Mouse (Mus musculus) mesoderm, embryonic 11.5 days (tissue): Measurements from ENCODE around the gene Ssbp2.

ENCODE experiments used
- DNase-seq: peaks from one replicate; pipeline ENCODE4 v3.0.0-alpha.2; 2012; ENCODE audit warnings: low read depth, low spot score

The Ssbp2 gene

DNA sequence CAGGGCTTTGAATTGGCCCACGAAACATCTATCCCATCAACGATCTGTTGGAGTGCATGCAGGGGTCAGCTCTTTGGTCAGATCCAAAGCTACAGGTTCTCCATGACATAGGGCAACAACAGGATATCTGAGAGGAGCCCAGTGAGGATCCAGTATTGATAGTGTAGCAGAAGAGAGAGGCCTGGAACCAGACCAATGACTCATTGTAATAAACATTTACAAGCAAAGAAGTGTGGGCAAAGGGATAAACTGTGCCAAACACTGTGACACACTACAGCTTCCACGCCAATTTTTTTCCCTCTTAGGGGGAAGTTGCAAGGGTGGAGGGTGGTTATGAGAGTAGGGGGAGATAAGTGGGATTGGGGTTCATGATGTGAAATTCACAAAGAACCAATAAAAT, 264.1 kb downstream of the Ssbp2 start:
- DNase-seq: no peak

DNA sequence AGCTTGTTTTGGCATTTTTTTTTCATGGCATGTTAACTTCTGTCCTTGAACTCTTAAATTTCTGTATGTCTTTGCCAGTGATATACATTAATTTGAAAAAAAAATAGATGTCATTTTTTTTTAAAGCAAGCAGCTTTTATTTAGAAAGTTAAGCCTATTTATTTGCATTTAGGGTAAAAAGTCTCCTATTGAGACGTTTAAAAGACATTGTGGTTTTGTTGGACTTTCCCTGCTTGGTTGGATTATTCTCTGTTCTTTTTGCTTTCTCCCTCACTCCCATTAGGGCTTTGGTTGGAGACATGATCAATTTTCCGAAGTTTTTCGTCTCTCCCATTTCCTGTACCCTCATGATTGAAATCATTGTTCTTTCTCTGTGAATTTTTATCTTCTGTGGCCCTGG, 265.0 kb downstream of the Ssbp2 start:
- no peak for DNase-seq

DNA sequence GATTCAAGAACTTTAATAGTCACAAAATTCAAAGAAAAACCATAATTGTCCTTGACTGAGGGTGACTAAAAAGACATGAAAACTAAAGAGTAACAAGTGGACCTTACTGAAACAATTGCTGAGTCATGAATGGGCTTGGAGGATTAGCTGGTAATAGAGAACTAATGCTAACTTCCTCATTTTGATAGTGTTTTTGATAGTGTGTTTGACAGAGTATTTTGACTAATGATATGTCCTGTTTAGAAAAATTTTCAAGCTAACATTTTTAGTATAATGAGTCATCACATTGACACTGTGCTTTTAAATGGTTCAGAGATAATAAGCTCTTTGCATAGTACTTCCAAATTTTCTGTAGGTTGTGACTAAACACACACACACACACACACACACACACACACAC, 267.8 kb downstream of the Ssbp2 start:
- DNase-seq: no peak

DNA sequence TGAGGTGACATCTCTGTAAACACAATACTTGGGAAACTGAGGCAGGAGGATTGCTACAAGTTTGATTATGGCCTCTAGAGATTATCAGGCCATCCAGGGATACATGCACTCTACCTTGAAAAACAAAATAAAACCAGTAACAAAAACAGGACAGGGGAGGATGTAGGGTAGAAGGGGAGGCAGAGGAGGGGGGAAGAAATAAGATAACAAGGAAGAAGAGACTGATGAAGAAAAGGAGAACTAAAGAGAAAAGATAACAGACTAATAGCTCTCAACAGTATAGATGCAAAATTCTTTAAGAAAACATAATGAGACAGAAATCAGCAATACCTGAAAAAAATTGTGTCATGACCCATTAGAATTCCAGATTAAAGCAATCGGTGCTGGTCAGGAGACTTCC, 277.1 kb downstream of the Ssbp2 start:
- no peak for DNase-seq

DNA sequence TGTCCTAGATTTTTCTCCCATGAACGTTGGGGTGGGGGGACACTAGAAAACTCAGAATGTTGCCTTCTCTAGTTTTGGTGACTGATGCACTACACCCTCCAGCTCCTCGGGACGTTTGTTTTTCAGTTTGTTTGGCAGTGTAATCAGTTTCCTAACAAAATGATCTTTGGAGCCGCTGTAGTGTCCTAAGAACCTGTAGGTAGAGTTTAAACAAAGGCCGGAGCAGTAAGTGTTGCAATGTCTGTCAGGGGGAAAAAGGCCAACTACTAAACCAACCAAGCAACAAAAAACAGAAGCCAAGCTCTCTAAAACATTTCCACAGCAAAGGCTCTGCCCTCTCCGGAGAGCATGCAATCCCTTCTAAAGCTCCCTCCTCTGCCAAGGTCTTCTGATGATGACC, 280.8 kb downstream of the Ssbp2 start:
- no peak for DNase-seq

DNA sequence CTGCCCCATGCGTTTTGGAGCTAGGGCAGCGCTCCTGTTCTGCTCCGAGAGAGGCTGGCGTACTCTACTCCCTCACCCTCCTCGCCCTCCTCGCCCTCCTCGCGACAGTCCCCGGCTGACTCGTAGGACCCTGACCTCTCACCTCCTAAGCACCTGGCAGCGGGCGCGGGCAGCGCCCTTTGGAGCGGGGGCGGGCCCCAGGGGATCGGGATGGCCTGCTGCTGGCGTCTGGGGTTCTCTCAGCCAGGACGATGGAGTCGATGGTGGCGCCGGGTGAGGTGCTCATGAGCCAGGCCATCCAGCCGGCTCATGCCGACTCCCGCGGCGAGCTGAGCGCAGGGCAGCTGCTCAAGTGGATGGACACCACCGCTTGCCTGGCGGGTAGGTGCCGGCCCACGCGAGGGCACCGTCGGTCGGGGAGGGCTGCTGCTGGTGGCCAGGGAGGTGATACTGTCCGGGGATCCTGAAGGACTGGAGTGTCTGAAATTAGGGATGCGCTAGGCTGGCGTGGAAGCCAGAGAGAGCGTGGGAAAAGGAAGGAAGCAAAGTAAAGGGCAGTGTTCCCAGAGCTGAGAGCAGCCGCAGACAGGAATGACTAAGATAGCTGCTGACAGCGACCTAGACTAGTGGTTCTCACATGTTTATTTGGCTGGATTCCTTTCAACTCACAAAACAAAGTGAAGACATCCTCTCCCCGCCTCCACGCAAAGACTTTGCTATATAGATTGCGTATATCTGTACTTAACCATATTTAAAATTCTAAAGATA, 281.4 kb downstream of the Ssbp2 start, which contains the start of gene Acot12:
TSS of gene Acot12 (plus strand) at position 233 of the 768 bp plus-strand sequence.
- DNase-seq: peak; percentile 49

DNA sequence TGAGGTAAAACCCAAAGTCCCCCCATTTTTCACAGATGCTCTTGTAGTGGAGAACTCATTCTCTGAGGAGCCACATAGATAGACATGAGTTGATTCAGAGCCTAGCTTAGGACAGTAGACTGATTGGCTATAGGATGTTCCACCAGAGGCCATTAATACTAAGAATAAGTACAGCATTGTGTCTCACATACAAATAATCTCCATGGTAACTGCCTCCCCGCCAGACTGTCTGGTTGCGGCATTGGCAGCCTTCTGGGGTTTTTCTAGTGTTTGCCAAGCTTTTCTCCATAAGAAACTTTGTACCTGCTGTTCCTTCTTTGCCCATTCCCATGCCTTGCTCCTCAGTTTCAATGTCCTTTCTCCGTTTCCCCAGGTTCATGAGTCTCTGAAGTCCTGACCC, 283.1 kb downstream of the Ssbp2 start:
- no peak for DNase-seq

DNA sequence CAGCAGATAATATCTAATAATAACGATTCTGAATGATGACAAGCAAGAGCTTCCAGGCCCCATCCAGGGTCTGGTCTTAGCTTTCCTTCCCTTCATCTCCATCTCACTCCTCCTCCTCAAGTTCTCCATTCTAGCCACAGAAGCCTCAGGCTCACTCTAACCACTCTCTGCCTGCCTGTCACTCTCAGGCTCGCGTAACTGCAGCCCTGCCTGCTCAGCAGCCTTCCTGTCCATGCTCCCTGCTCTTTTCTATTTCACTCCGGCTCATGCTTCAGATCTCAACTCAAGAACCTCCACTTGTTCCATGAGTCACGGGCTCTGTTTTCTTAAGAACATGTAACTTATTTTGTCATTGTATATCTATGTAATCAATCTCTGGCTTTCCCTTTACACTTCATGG, 286.4 kb downstream of the Ssbp2 start:
- no peak for DNase-seq

DNA sequence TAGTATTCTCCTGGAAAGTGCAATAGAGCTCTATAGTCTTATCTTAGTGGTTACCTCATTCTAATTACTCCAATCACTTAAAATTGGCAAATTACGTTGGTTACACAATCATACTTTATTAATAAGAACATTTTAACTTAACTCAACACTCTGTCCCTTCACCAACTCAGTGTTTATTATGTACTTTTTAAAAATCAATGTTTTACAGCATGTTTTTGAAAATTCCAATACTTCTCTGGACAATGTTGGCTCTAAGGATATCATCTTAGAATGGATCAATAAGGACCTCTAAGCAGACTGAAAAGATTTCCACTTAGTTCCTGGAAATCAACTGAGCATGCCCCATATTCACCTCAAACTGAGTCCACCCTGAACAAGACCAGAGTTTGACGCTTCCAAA, 288.3 kb downstream of the Ssbp2 start:
- DNase-seq: no peak

DNA sequence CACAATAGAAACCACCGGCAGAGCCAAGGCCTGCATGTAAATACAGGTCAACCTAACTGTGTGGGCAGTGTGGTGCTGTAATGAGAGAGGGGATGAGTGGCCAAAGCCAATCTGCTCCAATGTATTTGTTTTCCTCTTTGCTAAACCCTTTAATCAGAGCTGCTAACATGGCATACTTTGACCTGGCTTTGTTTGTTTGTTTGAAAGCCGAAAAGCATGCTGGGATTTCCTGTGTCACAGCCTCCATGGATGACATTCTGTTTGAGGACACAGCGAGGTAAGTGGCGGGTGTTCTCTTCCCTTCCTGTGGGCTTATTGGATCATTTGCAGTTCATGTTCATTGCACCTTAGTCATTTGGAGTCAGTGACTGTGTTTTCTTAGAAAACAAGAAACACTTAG, 289.9 kb downstream of the Ssbp2 start:
- DNase-seq: no peak
